In the genomic region with DNA sequence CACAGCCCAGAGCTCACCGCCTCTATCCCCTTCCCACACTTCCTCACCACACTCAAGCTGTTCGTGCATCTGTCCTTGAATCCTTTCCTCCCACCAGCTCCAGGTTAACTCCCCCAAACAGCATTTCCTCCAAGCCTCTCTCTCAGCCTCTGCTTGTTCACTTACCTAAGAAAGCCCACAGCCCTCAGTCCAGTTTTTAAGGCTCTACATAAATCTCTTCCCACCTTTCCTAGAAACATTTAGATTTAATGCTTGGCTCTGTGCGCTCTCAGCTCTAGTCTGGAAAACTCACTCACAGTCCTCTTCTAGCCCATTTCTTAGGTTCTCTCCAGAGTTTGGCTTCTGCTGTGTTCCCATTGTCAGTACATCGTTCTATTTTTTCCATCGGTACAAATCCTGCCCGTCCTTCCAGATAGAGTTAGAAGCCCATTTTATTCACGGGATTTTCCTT, we compare ENCODE assay signal across 11 mouse cellular contexts.
A peak's percentile ranks its signal among the peaks of the same experiment; 100 is the strongest.
DNase-seq lines count a peak whose midpoint lies in the region; ATAC-seq and TF ChIP-seq lines count a peak whose summit lies in the region.
"Had no signal": no experiment of that assay in that cellular context is flagged by ENCODE, and none has a peak within 500 bp of the region (broad histone marks: within the 10 kb centered on the region; RNA-seq: fewer than 3 reads in every experiment).

No protein-coding gene starts in this region.

- no peaks in the 10 kb centered on the region for H3K36me3 ChIP-seq in heart, embryonic 15.5 days
- H3K36me3 ChIP-seq in heart, embryonic 10.5 days, result no peaks in the 10 kb centered on the region
- H3K36me3 ChIP-seq in liver, adult 2 months (ENCODE audit: control insufficient read depth, insufficient read depth, low read length), result no peaks in the 10 kb centered on the region
- H3K36me3 ChIP-seq in liver, embryonic 12.5 days, result no peaks in the 10 kb centered on the region
- no peaks in the 10 kb centered on the region for H3K36me3 ChIP-seq in limb, embryonic 15.5 days
- H3K36me3 ChIP-seq: embryonic facial prominence, embryonic 13.5 days had no signal

- 65% methylated on average over 7 of the region's 7 CpGs for WGBS in heart, embryonic 15.5 days
- WGBS in heart, embryonic 10.5 days, result 80% methylated on average over 7 of the region's 7 CpGs
- 78% methylated on average over 7 of the region's 7 CpGs for WGBS in liver, adult 2 months
- 74% methylated on average over 7 of the region's 7 CpGs for WGBS in liver, embryonic 12.5 days (ENCODE audit: insufficient replicate concordance)
- 58% methylated on average over 7 of the region's 7 CpGs for WGBS in limb, embryonic 15.5 days
- WGBS in cerebellum, adult 2 months, result 83% methylated on average over 7 of the region's 7 CpGs

- TF ChIP-seq POLR2A in liver, adult 2 months (IDR thresholded peaks at IDR 0.05; ENCODE audit: extremely low read depth, insufficient read depth, low read length), result no peak
- TF ChIP-seq POLR2A in cerebellum, adult 2 months (IDR thresholded peaks at IDR 0.05; ENCODE audit: borderline replicate concordance, insufficient read depth, low read length), result no peak

- TF ChIP-seq CTCF in liver, adult 2 months (IDR thresholded peaks at IDR 0.05; ENCODE audit: low read depth, low read length), result no peak
- TF ChIP-seq CTCF in cerebellum, adult 2 months (IDR thresholded peaks at IDR 0.05; ENCODE audit: borderline replicate concordance, insufficient read depth, low read depth, low read length), result no peak

- ATAC-seq in heart, embryonic 15.5 days (replicated peaks; ENCODE audit: insufficient number of reproducible peaks, insufficient read depth, low FRiP score, low read depth), result no peak
- no peak for ATAC-seq in liver, embryonic 12.5 days
- ATAC-seq in limb, embryonic 15.5 days (ENCODE audit: insufficient number of reproducible peaks, low FRiP score, low TSS enrichment, low read depth), result peak; percentile 63; the same call in 1 of the 2 replicates
- ATAC-seq: CD4-positive, CD25-positive, alpha-beta regulatory T cell, adult 4 months had no signal

- no peak overlapping the region for H3K4me2 ChIP-seq in heart, embryonic 15.5 days
- no peak overlapping the region for H3K4me2 ChIP-seq in liver, embryonic 12.5 days
- no peak overlapping the region for H3K4me2 ChIP-seq in limb, embryonic 15.5 days
- H3K4me2 ChIP-seq: embryonic facial prominence, embryonic 13.5 days had no signal

- no peak overlapping the region for H3K9ac ChIP-seq in heart, embryonic 15.5 days
- no peak overlapping the region for H3K9ac ChIP-seq in liver, adult 2 months (ENCODE audit: low read depth, low read length)
- no peak overlapping the region for H3K9ac ChIP-seq in liver, embryonic 12.5 days
- no peak overlapping the region for H3K9ac ChIP-seq in limb, embryonic 15.5 days
- H3K9ac ChIP-seq: embryonic facial prominence, embryonic 13.5 days had no signal

- no peaks in the 10 kb centered on the region for H3K9me3 ChIP-seq in heart, embryonic 15.5 days (replicated peaks)
- H3K9me3 ChIP-seq in heart, embryonic 10.5 days, result no peaks in the 10 kb centered on the region
- no peaks in the 10 kb centered on the region for H3K9me3 ChIP-seq in liver, embryonic 12.5 days (replicated peaks)
- H3K9me3 ChIP-seq in limb, embryonic 15.5 days, result no peaks in the 10 kb centered on the region
- H3K9me3 ChIP-seq: embryonic facial prominence, embryonic 13.5 days had no signal

- H3K27me3 ChIP-seq in heart, embryonic 15.5 days, result no peaks in the 10 kb centered on the region
- no peaks in the 10 kb centered on the region for H3K27me3 ChIP-seq in heart, embryonic 10.5 days (ENCODE audit: insufficient read depth, poor library complexity, severe bottlenecking)
- H3K27me3 ChIP-seq in liver, adult 2 months (ENCODE audit: control insufficient read depth, insufficient read depth, low read length), result no peaks in the 10 kb centered on the region
- no peaks in the 10 kb centered on the region for H3K27me3 ChIP-seq in liver, embryonic 12.5 days (replicated peaks)
- H3K27me3 ChIP-seq in limb, embryonic 15.5 days, result no peaks in the 10 kb centered on the region
- H3K27me3 ChIP-seq in cerebellum, adult 2 months (ENCODE audit: control insufficient read depth, insufficient read depth, low read length), result no peaks in the 10 kb centered on the region
- H3K27me3 ChIP-seq: embryonic facial prominence, embryonic 13.5 days had no signal

- H3K4me3 ChIP-seq in heart, embryonic 15.5 days, result no peak overlapping the region
- no peak overlapping the region for H3K4me3 ChIP-seq in heart, embryonic 10.5 days
- no peak overlapping the region for H3K4me3 ChIP-seq in liver, adult 2 months (ENCODE audit: insufficient read depth, low read depth, low read length)
- no peak overlapping the region for H3K4me3 ChIP-seq in liver, embryonic 12.5 days
- H3K4me3 ChIP-seq in limb, embryonic 15.5 days, result no peak overlapping the region
- H3K4me3 ChIP-seq in cerebellum, adult 2 months (replicated peaks; ENCODE audit: insufficient read depth, low read depth, low read length), result no peak overlapping the region
- H3K4me3 ChIP-seq: embryonic facial prominence, embryonic 13.5 days had no signal

- no peaks in the 10 kb centered on the region for H3K79me2 ChIP-seq in liver, adult 2 months (ENCODE audit: control insufficient read depth, insufficient read depth, low read length)

- 0 out of 2 replicates have a peak, but pooled peaks cover 6% of the 10 kb centered on the region for H3K4me1 ChIP-seq in heart, embryonic 15.5 days (replicated peaks)
- no peaks in the 10 kb centered on the region for H3K4me1 ChIP-seq in heart, embryonic 10.5 days
- peaks cover 9% of the 10 kb centered on the region; the same call in 1 of the 2 replicates for H3K4me1 ChIP-seq in liver, adult 2 months (ENCODE audit: control insufficient read depth, insufficient read depth, low read length)
- no peaks in the 10 kb centered on the region for H3K4me1 ChIP-seq in liver, embryonic 12.5 days
- no peaks in the 10 kb centered on the region for H3K4me1 ChIP-seq in limb, embryonic 15.5 days
- no peaks in the 10 kb centered on the region for H3K4me1 ChIP-seq in cerebellum, adult 2 months (ENCODE audit: control insufficient read depth, insufficient read depth, low read length)
- H3K4me1 ChIP-seq: embryonic facial prominence, embryonic 13.5 days had no signal

- H3K27ac ChIP-seq in heart, embryonic 15.5 days, result peak overlapping the region; percentile 61
- H3K27ac ChIP-seq in heart, embryonic 10.5 days, result no peak overlapping the region
- H3K27ac ChIP-seq in liver, adult 2 months (replicated peaks; ENCODE audit: insufficient read depth, low read depth, low read length), result 0 out of 2 replicates have a peak overlapping the region, but pooled peaks have one; percentile 26
- H3K27ac ChIP-seq in liver, embryonic 12.5 days, result no peak overlapping the region
- H3K27ac ChIP-seq in limb, embryonic 15.5 days, result no peak overlapping the region
- no peak overlapping the region for H3K27ac ChIP-seq in cerebellum, adult 2 months (ENCODE audit: insufficient read depth, low read length)
- H3K27ac ChIP-seq: embryonic facial prominence, embryonic 13.5 days had no signal

- DNase-seq in heart, embryonic 10.5 days (ENCODE audit: low spot score), result no peak
- DNase-seq in liver, adult 2 months (ENCODE audit: extremely low read depth, low read depth, low spot score), result no peak
- DNase-seq in frontal cortex, postnatal 36 days (ENCODE audit: low spot score in 2 of 2), result peak; percentile 65 to 66
- no peak for DNase-seq in cerebellum, adult 2 months
- no peak for DNase-seq in adrenal gland, postnatal 4 days (ENCODE audit: low spot score in 2 of 2)
- DNase-seq: cerebellum, adult 9-11 months had no signal

Comparison
In these comparisons a context has a peak if more than half of its experiments do, and no peak if none do; other contexts are left out.
1. H3K27ac ChIP-seq: peak in heart, embryonic 15.5 days (single experiment) and liver, adult 2 months (single experiment); none in heart, embryonic 10.5 days (single experiment), liver, embryonic 12.5 days (single experiment), limb, embryonic 15.5 days (single experiment) and cerebellum, adult 2 months (single experiment).
2. DNase-seq: peak in frontal cortex, postnatal 36 days (2 of 2); none in heart, embryonic 10.5 days (single experiment), liver, adult 2 months (single experiment), cerebellum, adult 2 months (0 of 2) and adrenal gland, postnatal 4 days (0 of 2).